Mouse (Mus musculus) gastrocnemius, postnatal 4 days (tissue): Measurements from ENCODE around the gene Tmem63a. TPM values are rescaled to one million over a fixed set of nuclear protein-coding genes. Genes with fewer than 3 reads are reported as not detected.
"Not testable (repeated sequence)": the region's sequence is repeated elsewhere in the genome, so short reads cannot be mapped to it uniquely, and the experiment has no call there.

Experiments
- DNase-seq, 2 experiments: peaks; one replicate each; pipeline ENCODE4 v3.0.0; 2021 to 2022; ENCODE audit warnings: low spot score in 2 of 2, mixed read lengths in 2 of 2
- total RNA-seq, 2 experiments: library from RNA; stranded (reverse); gene quantifications; 2 replicates each; pipeline ENCODE4 v1.2.3; 2021

Gene Tmem63a
- total RNA-seq, 2 experiments from 2014 or later: 15.3 to 17.3 TPM

DNA sequence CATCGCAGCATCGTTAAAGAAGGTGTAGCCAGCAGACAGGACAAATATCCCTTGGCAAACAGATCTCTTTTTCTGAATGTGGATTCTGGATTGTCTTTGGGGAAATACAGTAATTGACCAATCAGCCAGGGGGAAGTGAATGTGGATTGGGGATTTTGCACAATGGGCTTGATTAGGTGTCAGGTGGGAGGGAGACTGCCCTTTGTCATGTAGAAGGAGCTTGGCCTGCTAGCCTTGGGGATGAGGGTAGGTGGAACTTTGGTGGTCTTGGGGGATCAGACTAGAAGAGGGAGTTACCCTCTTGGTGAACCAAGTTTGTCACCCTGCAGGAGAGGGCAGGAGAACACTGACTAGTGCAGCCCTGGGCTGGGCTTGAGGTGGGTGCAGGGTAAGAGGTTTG, 17.4 kb upstream of the Tmem63a start:
- no peak for DNase-seq

DNA sequence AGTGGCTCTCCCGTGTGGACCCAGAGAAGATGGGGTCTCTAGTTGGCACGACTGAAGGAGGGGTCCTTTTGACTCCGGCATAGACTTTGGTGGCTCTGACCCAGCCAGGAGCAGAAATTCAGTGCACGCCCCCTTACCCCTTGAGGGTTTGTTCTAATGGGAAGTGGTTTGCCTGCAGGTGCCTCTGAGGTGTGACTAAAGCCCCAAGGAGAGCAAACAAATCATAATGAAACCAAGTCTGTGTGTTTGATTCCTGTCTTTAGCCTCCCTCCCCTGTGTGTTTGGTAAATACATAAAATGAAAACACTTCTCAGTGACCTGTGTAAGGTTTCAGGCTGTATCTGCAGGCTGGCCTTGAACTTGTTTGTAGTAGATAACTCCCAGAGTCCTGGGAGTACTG, 15.9 kb upstream of the Tmem63a start:
- DNase-seq: no peak

DNA sequence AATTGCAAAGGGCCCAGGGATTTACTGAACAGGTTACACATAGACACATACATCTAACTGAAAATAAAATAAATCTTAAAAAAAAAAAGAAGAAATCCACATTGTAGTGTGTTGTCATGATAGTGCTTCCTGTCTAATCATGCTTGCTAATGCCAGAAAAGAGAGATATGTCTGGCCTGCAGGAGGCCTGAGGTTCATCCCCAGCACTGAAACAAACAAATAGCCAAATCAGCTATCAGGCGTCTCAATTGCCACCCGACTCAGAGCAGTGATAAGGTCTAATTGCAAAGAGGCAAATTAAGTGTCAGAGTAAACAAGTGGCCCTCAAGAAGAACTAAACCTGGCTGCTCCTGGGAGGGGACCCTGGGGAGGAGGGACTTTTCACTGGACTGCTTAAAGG, 12.5 kb upstream of the Tmem63a start:
- DNase-seq: no peak

DNA sequence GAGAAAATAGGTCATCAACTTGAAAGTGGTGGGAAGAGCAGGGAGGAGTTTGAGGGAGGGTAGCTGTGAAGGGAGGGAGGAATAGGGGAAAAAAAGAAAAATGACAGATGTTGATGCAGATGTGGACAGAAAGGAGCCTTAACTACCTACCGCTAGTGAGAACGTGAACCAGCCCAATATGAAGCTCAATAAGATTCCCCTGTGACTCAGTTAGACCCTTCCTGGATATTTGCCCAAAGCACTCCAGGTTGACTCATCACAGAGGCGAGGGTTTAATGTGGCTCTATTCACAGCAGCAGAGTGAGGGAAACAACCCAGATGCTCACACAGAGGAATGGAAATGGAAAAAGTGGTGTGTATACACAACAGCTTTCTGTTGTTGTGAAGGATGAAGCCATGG, 11.0 kb upstream of the Tmem63a start:
- no peak for DNase-seq

DNA sequence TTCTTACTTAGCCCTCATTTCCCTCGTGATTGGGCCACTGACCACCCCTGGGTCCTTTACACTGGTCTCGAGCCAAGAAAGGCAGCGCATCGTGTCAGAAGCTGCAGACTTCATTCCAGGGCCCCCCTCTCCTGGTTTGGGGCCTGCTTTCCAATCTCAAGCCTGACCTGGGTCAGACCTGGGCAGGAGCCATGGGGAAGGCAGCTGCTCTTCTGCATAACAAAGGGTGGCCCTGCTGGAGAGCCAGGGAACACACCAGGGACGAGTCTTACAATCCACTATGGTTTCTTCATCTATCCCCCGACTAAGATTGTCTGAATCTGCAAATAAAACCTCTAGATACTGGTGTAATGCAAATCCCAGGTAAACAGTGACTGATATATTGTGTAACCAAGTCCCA, 8.5 kb upstream of the Tmem63a start:
- no peak for DNase-seq

DNA sequence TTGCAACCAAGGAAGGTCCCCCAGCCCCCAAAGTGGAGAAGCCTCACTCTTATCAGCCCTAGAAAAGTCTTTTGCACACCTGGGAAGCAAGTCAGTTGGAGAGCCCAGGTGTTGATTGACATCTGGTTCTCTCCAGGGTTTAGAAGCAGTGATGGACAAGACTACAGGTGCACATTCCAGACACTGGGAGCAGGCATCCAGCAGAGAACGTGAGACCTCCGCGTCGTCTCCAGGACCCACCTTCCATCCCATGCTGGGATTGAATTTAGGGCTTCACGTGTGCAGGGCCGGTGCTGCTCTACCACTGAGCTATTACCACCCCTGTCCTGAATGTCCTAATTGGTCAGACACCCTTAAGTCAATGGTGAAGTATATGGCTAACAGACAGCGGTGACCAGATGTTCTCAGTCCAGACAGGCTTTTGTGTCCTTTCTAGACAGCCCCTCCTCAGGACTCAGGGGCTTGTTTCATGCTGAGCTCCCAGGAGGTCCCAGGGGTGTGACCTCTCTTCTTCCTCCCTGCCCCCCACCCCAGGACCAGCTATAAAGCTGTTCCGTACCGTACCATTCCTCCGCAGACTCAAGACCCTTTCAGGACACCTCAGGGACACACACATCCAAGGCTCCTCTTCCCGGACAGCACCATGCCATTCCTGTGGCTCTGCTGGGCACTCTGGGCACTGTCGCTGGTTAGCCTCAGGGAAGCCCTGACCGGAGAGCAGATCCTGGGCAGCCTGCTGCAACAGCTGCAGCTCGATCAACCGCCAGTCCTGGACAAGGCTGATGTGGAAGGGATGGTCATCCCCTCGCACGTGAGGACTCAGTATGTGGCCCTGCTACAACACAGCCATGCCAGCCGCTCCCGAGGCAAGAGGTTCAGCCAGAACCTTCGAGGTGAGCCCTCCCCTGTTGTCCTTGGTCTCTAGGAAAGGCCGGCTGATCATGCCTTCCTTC, 7.4 kb upstream of the Tmem63a start, which contains the start of gene Lefty1:
Gene Lefty1, plus strand, starts transcription at position 556 of the 953 bp plus-strand sequence.
- DNase-seq: no peak

DNA sequence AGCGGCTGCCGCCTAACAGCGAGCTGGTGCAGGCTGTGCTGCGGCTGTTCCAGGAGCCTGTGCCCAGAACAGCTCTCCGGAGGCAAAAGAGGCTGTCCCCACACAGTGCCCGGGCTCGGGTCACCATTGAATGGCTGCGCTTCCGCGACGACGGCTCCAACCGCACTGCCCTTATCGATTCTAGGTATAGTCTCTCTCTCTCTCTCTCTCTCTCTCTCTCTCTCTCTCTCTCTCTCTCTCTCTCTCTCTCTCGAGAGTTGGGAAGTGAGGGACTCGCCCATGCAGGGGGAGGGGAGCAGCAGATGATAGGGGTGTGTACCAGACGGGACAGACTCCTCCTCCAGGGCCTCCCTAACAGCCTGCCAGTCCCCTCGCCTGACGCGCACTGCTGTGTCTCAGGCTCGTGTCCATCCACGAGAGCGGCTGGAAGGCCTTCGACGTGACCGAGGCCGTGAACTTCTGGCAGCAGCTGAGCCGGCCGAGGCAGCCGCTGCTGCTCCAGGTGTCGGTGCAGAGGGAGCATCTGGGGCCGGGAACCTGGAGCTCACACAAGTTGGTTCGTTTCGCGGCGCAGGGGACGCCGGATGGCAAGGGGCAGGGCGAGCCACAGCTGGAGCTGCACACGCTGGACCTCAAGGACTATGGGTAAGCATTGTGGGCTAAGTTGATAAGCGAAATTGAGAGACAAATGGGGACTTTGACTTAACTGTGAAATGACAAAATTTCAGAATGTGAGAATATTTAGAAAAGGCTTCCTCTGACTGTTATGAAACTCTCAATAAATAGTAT, 5.3 kb upstream of the Tmem63a start:
- not testable (repeated sequence) for DNase-seq

DNA sequence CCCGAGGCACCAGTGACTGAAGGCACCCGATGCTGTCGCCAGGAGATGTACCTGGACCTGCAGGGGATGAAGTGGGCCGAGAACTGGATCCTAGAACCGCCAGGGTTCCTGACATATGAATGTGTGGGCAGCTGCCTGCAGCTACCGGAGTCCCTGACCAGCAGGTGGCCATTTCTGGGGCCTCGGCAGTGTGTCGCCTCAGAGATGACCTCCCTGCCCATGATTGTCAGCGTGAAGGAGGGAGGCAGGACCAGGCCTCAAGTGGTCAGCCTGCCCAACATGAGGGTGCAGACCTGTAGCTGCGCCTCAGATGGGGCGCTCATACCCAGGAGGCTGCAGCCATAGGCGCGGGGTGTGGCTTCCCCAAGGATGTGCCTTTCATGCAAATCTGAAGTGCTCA, 4.5 kb upstream of the Tmem63a start:
- not testable (repeated sequence) for DNase-seq

DNA sequence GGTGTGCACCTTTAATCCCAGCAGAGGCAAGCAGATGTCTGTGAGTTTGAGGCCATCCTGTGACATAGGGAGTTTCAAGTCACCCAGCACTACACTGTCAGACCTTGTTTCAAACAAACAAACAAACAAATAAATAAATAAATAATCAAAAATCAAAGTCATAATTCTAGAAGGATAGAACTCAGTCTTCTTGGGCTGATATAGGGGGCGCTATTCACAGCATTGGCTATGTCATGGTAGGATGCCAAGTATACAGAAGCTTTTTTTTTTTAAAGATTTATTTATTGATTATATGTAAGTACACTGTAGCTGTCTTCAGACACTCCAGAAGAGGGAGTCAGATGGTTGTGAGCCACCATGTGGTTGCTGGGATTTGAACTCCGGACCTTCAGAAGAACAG, 3.4 kb upstream of the Tmem63a start:
- not testable (repeated sequence) for DNase-seq

DNA sequence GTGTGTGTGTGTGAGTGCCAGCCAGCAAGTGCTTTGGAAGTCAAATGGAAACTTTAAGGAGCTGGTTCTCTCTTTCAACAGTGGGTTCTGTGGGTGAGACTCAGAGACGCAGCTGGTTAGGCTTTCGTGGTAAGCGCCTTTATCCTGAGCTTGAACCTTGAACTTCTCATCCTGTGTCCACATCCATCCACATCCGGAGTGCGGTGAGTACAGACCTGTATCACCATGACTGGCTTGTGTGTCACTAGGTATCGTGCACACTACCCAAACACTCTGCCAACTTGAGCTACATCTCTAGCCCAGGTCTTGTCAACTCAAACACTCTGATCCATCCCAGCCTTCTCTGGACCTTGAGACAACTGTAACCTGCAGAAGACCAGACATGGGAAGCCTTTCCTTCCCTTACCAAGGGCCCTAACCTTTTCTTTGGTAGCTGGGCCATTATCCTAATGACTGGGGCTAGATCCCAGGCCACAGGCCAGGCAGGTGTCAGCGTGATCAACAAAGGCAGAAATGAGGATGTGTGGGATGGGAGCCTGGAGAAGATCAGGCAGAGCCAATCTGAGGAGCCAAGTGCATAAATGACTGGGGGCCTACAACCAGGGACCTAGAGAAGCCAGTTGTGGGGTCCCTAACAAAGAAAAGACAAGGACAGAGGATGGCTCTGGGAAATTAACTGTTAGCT, 1.2 kb upstream of the Tmem63a start:
- no peak for DNase-seq

DNA sequence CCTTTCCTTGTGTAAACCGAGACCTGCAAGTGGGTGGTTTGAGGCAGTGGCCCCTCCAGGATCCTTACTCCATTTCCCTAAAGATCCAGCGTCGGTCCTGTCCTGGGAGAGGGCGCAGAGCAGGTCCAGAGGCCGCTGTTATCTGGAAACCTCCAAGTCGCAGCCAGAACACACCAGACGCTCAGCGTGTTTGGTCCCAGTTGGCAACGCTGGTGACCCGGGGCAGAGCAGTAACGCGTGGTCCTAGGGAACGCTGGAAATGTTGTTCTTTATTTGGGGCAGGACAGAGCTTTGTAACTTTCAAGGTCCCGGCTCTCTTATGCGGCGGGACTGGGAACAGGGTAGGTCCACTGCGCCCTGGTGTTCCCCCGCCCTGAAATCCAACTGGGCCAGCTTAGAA, 418 bp upstream of the Tmem63a start:
- DNase-seq: no peak

DNA sequence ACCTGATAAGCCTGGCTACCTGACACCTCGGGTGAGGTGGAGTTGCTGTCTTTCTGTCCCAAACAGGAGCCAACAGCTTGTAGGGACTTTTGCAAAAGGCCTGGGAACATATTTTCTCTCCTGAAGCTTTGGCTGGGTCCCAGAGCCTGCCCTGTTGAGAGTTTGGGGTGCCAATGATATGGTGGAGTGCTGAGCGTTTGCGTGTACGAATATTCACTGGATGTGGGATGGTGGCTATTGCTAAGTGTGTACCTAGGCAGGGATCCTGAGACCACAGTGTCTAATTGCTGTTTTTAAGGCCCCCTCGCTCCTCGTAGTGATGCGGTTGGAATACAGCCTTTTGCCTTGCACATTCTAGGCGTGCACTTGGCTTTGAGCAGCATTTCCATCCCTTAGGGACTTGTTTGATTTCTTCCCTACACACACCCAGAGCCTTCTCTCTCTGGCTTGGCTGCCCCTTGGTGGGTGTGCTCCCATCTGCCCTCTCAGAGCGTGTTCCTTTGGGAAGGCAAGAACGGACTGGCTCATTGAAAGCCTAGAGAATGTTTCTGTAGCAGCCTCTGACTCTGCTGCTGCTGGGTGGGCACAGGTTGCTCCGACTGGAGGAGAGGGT, 994 bp downstream of the Tmem63a start:
- no peak for DNase-seq

DNA sequence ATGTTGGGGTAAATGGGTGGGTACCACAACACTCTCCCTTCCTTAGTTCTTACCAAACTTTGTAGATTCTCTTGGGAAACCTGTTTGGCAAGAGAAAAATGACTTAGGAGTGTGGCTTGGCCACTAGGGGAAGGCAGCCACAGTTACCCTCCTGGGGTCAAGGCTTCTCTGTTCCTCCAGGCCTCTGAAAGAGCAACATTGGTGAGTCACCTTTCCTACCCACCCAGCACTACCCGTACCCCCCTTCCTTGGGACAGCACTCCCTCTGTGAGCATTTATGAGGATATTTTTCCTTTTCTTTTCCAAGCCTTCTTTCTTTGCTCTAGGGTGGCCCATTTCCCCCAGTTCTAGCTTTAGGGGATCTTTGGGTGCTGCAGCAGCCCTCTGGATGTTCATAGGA, 1.8 kb downstream of the Tmem63a start:
- no peak for DNase-seq

DNA sequence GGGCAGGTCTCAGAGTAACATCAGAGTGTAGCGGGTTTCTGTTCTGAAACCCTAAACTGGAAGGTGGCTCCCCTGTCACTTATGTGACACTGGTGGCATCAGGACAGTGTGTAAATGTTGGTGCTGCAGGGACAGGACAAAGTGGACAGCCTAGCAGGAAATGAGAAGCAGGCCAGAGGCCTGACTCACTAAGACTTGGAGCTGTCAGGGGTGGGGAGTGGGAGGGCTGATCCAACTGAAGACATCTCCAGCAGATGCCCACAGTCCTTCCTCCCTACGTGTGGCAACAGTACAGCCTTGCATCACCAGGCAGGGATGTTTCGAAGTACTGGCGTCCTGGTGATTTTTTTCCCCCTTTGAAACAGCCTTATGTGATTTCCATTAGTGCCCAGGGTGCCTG, 2.4 kb downstream of the Tmem63a start:
- no peak for DNase-seq

DNA sequence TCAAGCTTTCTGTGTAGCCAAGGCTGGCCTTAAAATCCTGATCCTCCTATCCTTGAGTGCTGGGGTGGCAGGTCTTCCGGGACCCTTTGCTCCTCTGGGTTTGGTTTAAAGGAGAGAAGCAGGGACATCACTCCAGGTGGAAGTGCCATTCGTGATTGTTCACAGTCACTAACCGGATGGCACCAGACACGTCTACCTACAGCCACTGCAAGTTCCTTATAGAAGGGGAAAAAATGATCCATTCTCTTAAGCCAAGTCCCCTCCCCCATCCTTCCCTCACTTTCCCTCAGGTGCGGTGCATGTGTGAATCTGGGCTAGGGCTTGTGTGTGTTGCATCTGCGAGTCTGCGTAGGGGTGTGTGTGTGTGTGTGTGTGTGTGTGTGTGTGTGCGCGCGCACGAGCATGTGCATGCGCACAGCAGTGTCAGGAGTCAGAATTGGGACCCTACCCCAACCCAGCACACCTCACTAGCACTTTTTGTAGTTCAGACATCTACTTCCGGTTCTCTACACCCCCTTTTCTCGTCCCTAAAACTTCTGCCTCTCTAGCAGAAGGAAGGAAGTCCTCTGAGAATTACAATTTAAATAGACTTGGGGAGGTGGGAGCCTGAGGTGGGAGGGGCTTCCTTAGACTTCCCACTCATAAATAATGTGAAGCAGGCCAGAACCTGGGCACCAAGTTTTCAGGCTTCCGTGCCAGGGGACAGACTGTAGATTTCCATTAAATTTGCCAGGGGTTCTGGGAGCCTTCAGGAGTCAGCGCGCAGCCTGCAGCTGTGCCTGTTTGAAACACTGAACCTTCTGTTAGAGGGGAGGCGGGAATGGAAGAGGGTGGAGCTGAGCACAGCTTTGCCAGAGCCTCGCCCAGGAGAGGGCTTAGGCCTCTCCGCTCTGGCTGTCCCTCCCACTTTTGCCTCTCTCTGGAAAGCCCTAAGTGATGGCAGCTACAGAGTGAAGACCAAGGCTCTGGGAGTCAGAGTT, 3.1 kb downstream of the Tmem63a start:
- peak in 1 of 2 experiments; percentile 65 for DNase-seq

DNA sequence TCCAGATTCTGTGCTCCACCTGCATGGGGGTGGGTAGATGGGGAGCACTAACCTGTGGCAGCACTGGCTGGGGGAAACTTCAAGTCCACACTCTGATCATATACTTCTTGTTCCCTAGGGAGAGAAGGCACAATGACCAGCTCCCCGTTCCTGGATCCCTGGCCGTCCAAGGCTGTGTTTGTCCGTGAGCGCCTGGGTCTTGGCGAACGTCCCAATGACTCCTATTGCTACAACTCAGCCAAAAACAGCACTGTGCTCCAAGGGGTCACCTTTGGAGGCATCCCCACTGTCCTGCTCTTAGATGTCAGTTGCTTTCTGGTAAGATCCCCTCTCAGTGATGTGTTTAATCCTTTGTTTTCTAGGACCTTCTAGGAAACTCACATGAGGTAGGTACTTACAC, 4.3 kb downstream of the Tmem63a start:
- DNase-seq: no peak

DNA sequence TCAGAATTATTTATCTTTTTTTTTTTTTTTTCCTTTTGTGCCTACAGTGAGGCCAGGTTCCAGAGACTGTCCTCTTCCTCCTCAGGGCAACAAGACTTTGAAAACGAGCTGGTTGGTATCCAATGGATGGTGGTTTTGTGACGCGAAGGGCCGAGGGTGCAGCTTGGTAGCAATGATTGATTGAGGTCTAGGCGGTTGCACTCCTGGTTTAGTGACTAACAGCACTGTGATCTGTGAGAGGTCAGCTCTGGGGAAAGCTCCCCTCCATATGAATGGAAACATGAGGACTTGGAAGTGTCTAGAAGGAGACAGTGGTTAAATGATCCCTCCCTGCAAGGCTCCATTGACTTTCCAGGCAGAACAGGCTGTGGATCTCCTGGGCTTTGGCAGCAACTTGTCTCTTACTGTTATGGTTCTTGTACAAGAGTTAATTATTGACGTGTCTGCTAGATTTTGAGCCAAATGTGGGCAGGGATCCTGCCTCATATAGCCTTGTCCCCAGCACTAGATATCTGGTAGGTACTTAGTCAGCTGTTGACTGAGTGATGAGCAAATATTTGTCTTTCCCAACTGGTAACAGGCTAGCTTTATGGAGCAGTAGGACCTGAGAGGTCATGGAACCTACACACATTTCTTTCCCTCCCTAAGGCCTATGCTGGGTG, 10.1 kb downstream of the Tmem63a start:
- no peak for DNase-seq

DNA sequence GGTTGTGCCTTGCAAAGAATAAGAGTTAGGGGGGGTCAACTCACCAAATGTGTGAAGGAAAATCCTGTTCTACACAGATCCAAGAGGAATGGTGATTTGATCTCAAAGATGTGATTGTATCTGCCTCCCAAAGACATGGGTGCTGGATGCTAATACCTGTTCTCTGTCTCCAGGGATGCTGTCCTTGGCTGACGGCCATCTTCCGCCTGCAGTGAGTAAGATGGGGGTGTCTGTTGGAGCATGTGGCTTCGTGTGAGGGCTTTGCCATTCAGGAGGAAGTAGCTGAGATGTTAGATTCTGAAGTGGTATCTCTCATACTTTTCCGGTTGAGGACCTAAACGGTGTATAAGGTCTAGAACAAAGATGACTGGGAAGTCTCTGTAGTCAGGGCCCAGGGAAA, 10.7 kb downstream of the Tmem63a start:
- no peak for DNase-seq

DNA sequence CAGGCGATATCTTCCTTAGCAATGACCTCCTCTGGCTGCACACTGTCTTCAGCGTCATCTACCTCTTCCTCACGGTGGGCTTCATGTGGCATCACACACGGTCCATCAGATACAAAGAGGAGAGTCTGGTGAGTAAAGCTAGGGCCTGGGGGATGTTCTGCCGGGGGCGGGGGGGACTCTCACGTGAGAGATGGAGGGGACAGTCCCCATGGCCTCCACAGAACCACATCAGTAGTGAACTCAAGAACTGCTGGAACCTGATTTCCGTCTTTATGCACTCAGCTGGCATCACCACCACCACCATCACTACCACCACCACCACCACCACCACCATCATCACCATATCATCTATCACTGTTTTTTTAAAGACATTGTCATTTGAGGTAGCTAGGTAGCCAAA, 14.3 kb downstream of the Tmem63a start:
- DNase-seq: no peak
